Mouse (Mus musculus) layer of hippocampus, adult 2 months (tissue): ENCODE results near the gene Rnf11. TPM values are rescaled to one million over a fixed set of nuclear protein-coding genes. Genes with fewer than 3 reads are reported as not detected.
A peak's percentile ranks its signal among the peaks of the same experiment; 100 is the strongest.

Experiments used
- DNase-seq, 2 experiments: peaks; one replicate each; pipeline ENCODE4 v3.0.0; 2022; ENCODE audit warnings: low spot score in 2 of 2
- H3K27ac ChIP-seq: fragments of 200-600 bp; 2 replicates; pipeline ENCODE4 v1.8.1; 2022
- H3K4me3 ChIP-seq: fragments of 200-600 bp; 2 replicates; pipeline ENCODE4 v1.8.1; 2022; ENCODE audit warnings: mild to moderate bottlenecking
- CTCF ChIP-seq: fragments of 200-600 bp; conservative IDR thresholded peaks from 2 replicates; pipeline ENCODE4 v1.8.1; 2022; ENCODE audit warnings: antibody characterized with exemption, mild to moderate bottlenecking, moderate library complexity
- long read RNA-seq, 2 experiments: library from polyadenylated mRNA; stranded (forward); transcript quantifications; one replicate each; pipeline ENCODE4 v2.0.0; 2021; ENCODE audit warnings: borderline mapping rate in 2 of 2
- total RNA-seq, 2 experiments: library from RNA; stranded (reverse); gene quantifications; 2 replicates each; pipeline ENCODE4 v1.2.3; 2021

The Rnf11 gene
- 100 to 1,000 TPM; 167 to 177 TPM for total RNA-seq
- long read RNA-seq, experiment 1, full-length matches to known transcripts = 162 of 167 reads
- long read RNA-seq, experiment 1, partial matches to known transcripts = 1 of 167 reads
- long read RNA-seq, experiment 1, other reads (novel, unspliced or antisense) = 4 of 167 reads
- long read RNA-seq, experiment 2, full-length matches to known transcripts = 237 of 248 reads
- long read RNA-seq, experiment 2, partial matches to known transcripts = 1 of 248 reads
- long read RNA-seq, experiment 2, other reads (novel, unspliced or antisense) = 10 of 248 reads

- no peak for DNase-seq
- Histone ChIP-seq H3K4me3 (no peak within 1 kb of the TSS), H3K27ac (no peak within 1 kb of the TSS)
- TF ChIP-seq CTCF = no peak
These were observed at the start of gene Rnf11 for GRCm38 (mm10) chr4:109484621-109485020. Gene Rnf11 (minus strand): TSS chr4:109484728.

GRCm38 (mm10) chr4:109531111-109531510 is 46.6 kb upstream of the Rnf11 start, which contains the start of gene 4930522H14Rik:
Gene 4930522H14Rik (minus strand): TSS chr4:109531297.
- DNase-seq = no peak
- Histone ChIP-seq H3K4me3 (no peak within 1 kb of the TSS), H3K27ac (no peak within 1 kb of the TSS)
- no peak for TF ChIP-seq CTCF

GRCm38 (mm10) chr4:109530245-109530816 is 45.8 kb upstream of the Rnf11 start:
- TF ChIP-seq CTCF = no peak
- Histone ChIP-seq H3K27ac (no peak overlapping the region), H3K4me3 (no peak overlapping the region)
- no peak for DNase-seq

- peak; percentile 88 for TF ChIP-seq CTCF
- DNase-seq = peak; percentile 51 to 65
- no peak overlapping the region for H3K27ac ChIP-seq
- no peak overlapping the region for H3K4me3 ChIP-seq
These were observed 20.4 kb upstream of the Rnf11 start for GRCm38 (mm10) chr4:109504885-109505284.

GRCm38 (mm10) chr4:109498476-109498875 is 13.9 kb upstream of the Rnf11 start:
- TF ChIP-seq CTCF = no peak
- no peak overlapping the region for H3K4me3 ChIP-seq
- no peak overlapping the region for H3K27ac ChIP-seq
- no peak for DNase-seq

- H3K27ac ChIP-seq = no peak overlapping the region
- H3K4me3 ChIP-seq = no peak overlapping the region
- DNase-seq = no peak
- no peak for TF ChIP-seq CTCF
These were observed 9.1 kb upstream of the Rnf11 start for GRCm38 (mm10) chr4:109493581-109493980.

GRCm38 (mm10) chr4:109488812-109489211 is 4.3 kb upstream of the Rnf11 start:
- DNase-seq = no peak
- TF ChIP-seq CTCF = no peak
- H3K27ac ChIP-seq = no peak overlapping the region
- H3K4me3 ChIP-seq = no peak overlapping the region

- Histone ChIP-seq H3K4me3 (no peak overlapping the region), H3K27ac (no peak overlapping the region)
- no peak for DNase-seq
- no peak for TF ChIP-seq CTCF
These were observed 1.8 kb downstream of the Rnf11 start for GRCm38 (mm10) chr4:109482701-109483100.

- TF ChIP-seq CTCF = no peak
- H3K27ac ChIP-seq = no peak overlapping the region
- no peak for DNase-seq
- H3K4me3 ChIP-seq = no peak overlapping the region
These were observed 3.1 kb downstream of the Rnf11 start for GRCm38 (mm10) chr4:109481424-109481823.

- H3K4me3 ChIP-seq = no peak overlapping the region
- TF ChIP-seq CTCF = no peak
These were observed 7.1 kb downstream of the Rnf11 start for GRCm38 (mm10) chr4:109477454-109477853.

GRCm38 (mm10) chr4:109476554-109477014 is 7.9 kb downstream of the Rnf11 start:
- peak; percentile 85 to 91 for DNase-seq

More at GRCm38 (mm10) chr4:109477454-109477853, 7.1 kb downstream of the Rnf11 start:
- H3K27ac ChIP-seq = no peak overlapping the region
- no peak for DNase-seq

GRCm38 (mm10) chr4:109475577-109476553 is 8.7 kb downstream of the Rnf11 start:
- DNase-seq = peak in 1 of 2 experiments; percentile 43
- H3K4me3 ChIP-seq = peak overlapping the region; percentile 65

More at GRCm38 (mm10) chr4:109476554-109477014, 7.9 kb downstream of the Rnf11 start:
- peak; percentile 27 for TF ChIP-seq CTCF
- H3K4me3 ChIP-seq = peak overlapping the region; percentile 65
- H3K27ac ChIP-seq = peak overlapping the region; percentile 90

More at GRCm38 (mm10) chr4:109475577-109476553, 8.7 kb downstream of the Rnf11 start:
- no peak for TF ChIP-seq CTCF
- H3K27ac ChIP-seq = peak overlapping the region; percentile 90
